Mouse (Mus musculus) liver, embryonic 14.5 days (tissue): ENCODE results near the gene Hrg. TPM values are rescaled to one million over a fixed set of nuclear protein-coding genes. Genes with fewer than 3 reads are reported as not detected.

ENCODE experiments used
- ATAC-seq: fragments of 200-750 bp; cut with Nextera tagmentation; 2 replicates; pipeline ENCODE4 v1.8.0; 2017; ENCODE audit warnings: moderate number of reproducible peaks, mild to moderate bottlenecking, moderate library complexity; ENCODE audit not compliant: insufficient read depth
- DNase-seq, 3 experiments: peaks; one replicate each; pipeline ENCODE4 v3.0.0-alpha.2; 2012 to 2013; ENCODE audit warnings: low read depth in 3 of 3, low spot score in 3 of 3
- H3K27ac ChIP-seq: fragments of 300-500 bp; sonication (generic); 2 replicates; pipeline ENCODE4 v1.5.1; 2014; ENCODE audit warnings: moderate library complexity, mild to moderate bottlenecking, control low read depth, inconsistent platforms
- H3K27me3 ChIP-seq: fragments of 300-500 bp; sonication (generic); 2 replicates; pipeline ENCODE4 v1.6.1; 2014; ENCODE audit warnings: mild to moderate bottlenecking, low read length, moderate library complexity; ENCODE audit not compliant: control insufficient read depth, insufficient read depth
- H3K36me3 ChIP-seq: fragments of 300-500 bp; sonication (generic); replicated peaks from 2 replicates; pipeline ENCODE4 v1.6.1; 2014; ENCODE audit warnings: low read depth; ENCODE audit not compliant: control insufficient read depth, insufficient read depth
- H3K4me1 ChIP-seq, 2 experiments: fragments of 200-500 bp in 1 of 2; fragments of 300-500 bp in 1 of 2; sonication (generic) in 1 of 2; replicated peaks; 2 replicates each; pipeline ENCODE4 v1.6.1; 2012 to 2014; ENCODE audit warnings: antibody characterized with exemption in 1 of 2, inconsistent platforms in 1 of 2, low read length in 1 of 2; ENCODE audit not compliant: control insufficient read depth in 2 of 2, insufficient read depth in 2 of 2
- H3K4me2 ChIP-seq: fragments of 300-500 bp; sonication (generic); 2 replicates; pipeline ENCODE4 v1.6.1; 2014; ENCODE audit warnings: low read depth, mild to moderate bottlenecking, control low read depth, moderate library complexity
- H3K4me3 ChIP-seq, 2 experiments: fragments of 200-500 bp in 1 of 2; fragments of 300-500 bp in 1 of 2; sonication (generic) in 1 of 2; 2 replicates each; pipeline ENCODE4 v1.5.1; 2012 to 2014; ENCODE audit warnings: low read depth in 2 of 2, low read length in 2 of 2, mild to moderate bottlenecking in 2 of 2, control low read depth in 1 of 2, inconsistent platforms in 1 of 2, moderate library complexity in 1 of 2; ENCODE audit not compliant: insufficient read depth in 1 of 2
- H3K9ac ChIP-seq: fragments of 300-500 bp; sonication (generic); replicated peaks from 2 replicates; pipeline ENCODE4 v1.6.1; 2014; ENCODE audit warnings: mild to moderate bottlenecking, control low read depth, moderate library complexity
- H3K9me3 ChIP-seq: fragments of 300-500 bp; sonication (generic); 2 replicates; pipeline ENCODE4 v1.6.1; 2016; ENCODE audit warnings: low read length, mixed read lengths; ENCODE audit not compliant: control insufficient read depth
- CTCF ChIP-seq: IDR thresholded peaks from 2 replicates; pipeline ENCODE4 v1.5.1; 2016; ENCODE audit warnings: antibody characterized with exemption, low read depth, control low read depth
- EP300 ChIP-seq: IDR thresholded peaks from 2 replicates; pipeline ENCODE4 v1.6.1; 2016; ENCODE audit warnings: antibody characterized with exemption, low read depth
- WGBS: fragments of 180-500 bp; shearing (Covaris S2); extraction: QIAGEN DNeasy Blood & Tissue Kit; methylation state at CpG from one replicate; pipeline ENCODE4 v1.1.7; 2014; ENCODE audit not compliant: insufficient replicate concordance; 5-methylcytosine and 5-hydroxymethylcytosine counted together
- polyA plus RNA-seq, 2 experiments: library from polyadenylated mRNA; depleted of rRNA in 1 of 2; stranded (reverse) in 1 of 2; unstranded in 1 of 2; fragments of >200 nt; fragmentation: Nextera tagmentation in 1 of 2; extraction: Ambion mirVana in 1 of 2; gene quantifications; 2 replicates each; pipeline versions ENCODE4 v1.2.1 to v1.2.3; 2012 to 2014

The Hrg gene
- polyA plus RNA-seq, 2 experiments: 0.28 to 0.71 TPM

- H3K9ac ChIP-seq: no peak overlapping the region
- H3K27me3 ChIP-seq: no peaks in the 10 kb centered on the region
- no peaks in the 10 kb centered on the region for H3K36me3 ChIP-seq
- no peak overlapping the region for H3K4me3 ChIP-seq
- DNase-seq (no peak), ATAC-seq (no peak)
- WGBS: 54% methylated on average over 4 of the region's 4 CpGs
- TF ChIP-seq CTCF: no peak
- no peak for TF ChIP-seq EP300
- H3K4me1 ChIP-seq: peaks cover 0 to 2% of the 10 kb centered on the region in 2 experiments; a peak in 1 of 4 replicates
- H3K9me3 ChIP-seq: no peaks in the 10 kb centered on the region
- H3K27ac ChIP-seq: no peak overlapping the region
- no peak overlapping the region for H3K4me2 ChIP-seq
Measured at GRCm38 (mm10) chr16:22922433-22922832, 28.4 kb upstream of the Hrg start.

GRCm38 (mm10) chr16:22929575-22929974, 21.3 kb upstream of the Hrg start:
- Histone ChIP-seq H3K4me1 (no peaks in the 10 kb centered on the region), H3K9ac (no peak overlapping the region), H3K27me3 (no peaks in the 10 kb centered on the region), H3K36me3 (no peaks in the 10 kb centered on the region), H3K4me2 (no peak overlapping the region), H3K9me3 (no peaks in the 10 kb centered on the region), H3K27ac (no peak overlapping the region), H3K4me3 (no peak overlapping the region)
- no peak for ATAC-seq
- 62% methylated on average over 6 of the region's 6 CpGs for WGBS
- TF ChIP-seq EP300 (no peak), CTCF (no peak)
- DNase-seq: no peak

GRCm38 (mm10) chr16:22931431-22932200, 19.3 kb upstream of the Hrg start:
- H3K4me3 ChIP-seq: no peak overlapping the region
- no peaks in the 10 kb centered on the region for H3K27me3 ChIP-seq
- no peak for TF ChIP-seq CTCF
- TF ChIP-seq EP300: no peak
- no peaks in the 10 kb centered on the region for H3K9me3 ChIP-seq
- H3K4me2 ChIP-seq: no peak overlapping the region
- no peak for ATAC-seq
- DNase-seq: no peak
- H3K36me3 ChIP-seq: no peaks in the 10 kb centered on the region
- no peak overlapping the region for H3K27ac ChIP-seq
- no peak overlapping the region for H3K9ac ChIP-seq
- 66% methylated on average over 11 of the region's 11 CpGs for WGBS
- no peaks in the 10 kb centered on the region for H3K4me1 ChIP-seq

GRCm38 (mm10) chr16:22937631-22938030, 13.2 kb upstream of the Hrg start:
- ATAC-seq (no peak), DNase-seq (no peak)
- Histone ChIP-seq H3K4me2 (no peak overlapping the region), H3K4me3 (no peak overlapping the region), H3K4me1 (no peaks in the 10 kb centered on the region), H3K9ac (no peak overlapping the region), H3K27me3 (no peaks in the 10 kb centered on the region), H3K9me3 (no peaks in the 10 kb centered on the region), H3K27ac (no peak overlapping the region), H3K36me3 (no peaks in the 10 kb centered on the region)
- TF ChIP-seq EP300 (no peak), CTCF (no peak)
- 65% methylated on average over 12 of the region's 12 CpGs for WGBS

- no peak for ATAC-seq
- no peak overlapping the region for H3K27ac ChIP-seq
- no peak for TF ChIP-seq CTCF
- no peak for TF ChIP-seq EP300
Measured at GRCm38 (mm10) chr16:22938541-22938940, 12.3 kb upstream of the Hrg start.

More at GRCm38 (mm10) chr16:22938541-22938940, 12.3 kb upstream of the Hrg start:
- Histone ChIP-seq H3K36me3 (no peaks in the 10 kb centered on the region), H3K4me1 (no peaks in the 10 kb centered on the region), H3K9me3 (no peaks in the 10 kb centered on the region), H3K9ac (no peak overlapping the region), H3K4me2 (no peak overlapping the region), H3K4me3 (no peak overlapping the region), H3K27me3 (no peaks in the 10 kb centered on the region)
- WGBS: 54% methylated on average over 2 of the region's 2 CpGs
- DNase-seq: no peak
